Mouse (Mus musculus): Measurements from ENCODE around the gene Mapk12. TPM values are rescaled to one million over a fixed set of nuclear protein-coding genes. Genes with fewer than 3 reads are reported as not detected.

Gene Mapk12
- polyA plus RNA-seq, 1 experiment = 14.6 TPM

GRCm38 (mm10) chr15:89128382-89129350 is 11.8 kb downstream of the Mapk12 start, which contains the start of gene Hdac10:
Hdac10 (minus strand) TSS chr15:89128700.
- WGBS = 3% methylated on average over 36 of the region's 36 CpGs
- Histone ChIP-seq H3K27ac (ENCODE audit: control insufficient read depth, insufficient read depth, low read depth, low read length, poor library complexity) (peak within 1 kb of the TSS; percentile 93), H3K4me1 (ENCODE audit: control insufficient read depth, insufficient read depth, low read length) (peaks cover 23% of the 10 kb centered on the region), H3K4me3 (replicated peaks; ENCODE audit: control insufficient read depth, low read depth, low read length) (peak within 1 kb of the TSS; percentile 93)
- TF ChIP-seq CTCF (IDR thresholded peaks at IDR 0.05; ENCODE audit: control insufficient read depth, insufficient read depth, low read length) = peak; percentile 96
- TF ChIP-seq POLR2A (IDR thresholded peaks at IDR 0.05; ENCODE audit: borderline replicate concordance, control insufficient read depth, low read depth, low read length) = peak; percentile 48; the same call in 1 of the 2 replicates

GRCm38 (mm10) chr15:89127364-89127940 is 13.1 kb downstream of the Mapk12 start:
- TF ChIP-seq POLR2A (IDR thresholded peaks at IDR 0.05; ENCODE audit: borderline replicate concordance, control insufficient read depth, low read depth, low read length) (no peak), CTCF (IDR thresholded peaks at IDR 0.05; ENCODE audit: control insufficient read depth, insufficient read depth, low read length) (no peak)
- 61% methylated on average over 8 of the region's 8 CpGs for WGBS
- Histone ChIP-seq H3K27ac (ENCODE audit: control insufficient read depth, insufficient read depth, low read depth, low read length, poor library complexity) (no peak overlapping the region), H3K4me1 (ENCODE audit: control insufficient read depth, insufficient read depth, low read length) (peaks cover 23% of the 10 kb centered on the region), H3K4me3 (replicated peaks; ENCODE audit: control insufficient read depth, low read depth, low read length) (no peak overlapping the region)

- WGBS = 82% methylated on average over 8 of the region's 8 CpGs
- peaks cover 20% of the 10 kb centered on the region for H3K4me1 ChIP-seq (ENCODE audit: control insufficient read depth, insufficient read depth, low read length)
- TF ChIP-seq POLR2A (IDR thresholded peaks at IDR 0.05; ENCODE audit: borderline replicate concordance, control insufficient read depth, low read depth, low read length) = no peak
- no peak for TF ChIP-seq CTCF (IDR thresholded peaks at IDR 0.05; ENCODE audit: control insufficient read depth, insufficient read depth, low read length)
- no peak overlapping the region for H3K4me3 ChIP-seq (replicated peaks; ENCODE audit: control insufficient read depth, low read depth, low read length)
- no peak overlapping the region for H3K27ac ChIP-seq (ENCODE audit: control insufficient read depth, insufficient read depth, low read depth, low read length, poor library complexity)
Measured at GRCm38 (mm10) chr15:89126622-89127021, 13.9 kb downstream of the Mapk12 start.

GRCm38 (mm10) chr15:89125351-89125750 is 15.2 kb downstream of the Mapk12 start:
- WGBS = 88% methylated on average over 9 of the region's 9 CpGs
- Histone ChIP-seq H3K4me1 (ENCODE audit: control insufficient read depth, insufficient read depth, low read length) (peaks cover 13% of the 10 kb centered on the region), H3K4me3 (replicated peaks; ENCODE audit: control insufficient read depth, low read depth, low read length) (no peak overlapping the region), H3K27ac (ENCODE audit: control insufficient read depth, insufficient read depth, low read depth, low read length, poor library complexity) (no peak overlapping the region)
- TF ChIP-seq CTCF (IDR thresholded peaks at IDR 0.05; ENCODE audit: control insufficient read depth, insufficient read depth, low read length) (no peak), POLR2A (IDR thresholded peaks at IDR 0.05; ENCODE audit: borderline replicate concordance, control insufficient read depth, low read depth, low read length) (no peak)

GRCm38 (mm10) chr15:89124312-89124711 is 16.2 kb downstream of the Mapk12 start:
- Histone ChIP-seq H3K4me1 (ENCODE audit: control insufficient read depth, insufficient read depth, low read length) (peaks cover 6% of the 10 kb centered on the region; the same call in 1 of the 2 replicates), H3K27ac (ENCODE audit: control insufficient read depth, insufficient read depth, low read depth, low read length, poor library complexity) (no peak overlapping the region), H3K4me3 (replicated peaks; ENCODE audit: control insufficient read depth, low read depth, low read length) (no peak overlapping the region)
- TF ChIP-seq CTCF (IDR thresholded peaks at IDR 0.05; ENCODE audit: control insufficient read depth, insufficient read depth, low read length) = no peak
- no peak for TF ChIP-seq POLR2A (IDR thresholded peaks at IDR 0.05; ENCODE audit: borderline replicate concordance, control insufficient read depth, low read depth, low read length)
- WGBS = 91% methylated on average over 3 of the region's 3 CpGs

GRCm38 (mm10) chr15:89123595-89123994 is 16.9 kb downstream of the Mapk12 start:
- Histone ChIP-seq H3K27ac (ENCODE audit: control insufficient read depth, insufficient read depth, low read depth, low read length, poor library complexity) (no peak overlapping the region), H3K4me1 (ENCODE audit: control insufficient read depth, insufficient read depth, low read length) (peaks cover 5% of the 10 kb centered on the region; the same call in 1 of the 2 replicates), H3K4me3 (replicated peaks; ENCODE audit: control insufficient read depth, low read depth, low read length) (peak overlapping the region; percentile 86)
- TF ChIP-seq POLR2A (IDR thresholded peaks at IDR 0.05; ENCODE audit: borderline replicate concordance, control insufficient read depth, low read depth, low read length) = no peak
- TF ChIP-seq CTCF (IDR thresholded peaks at IDR 0.05; ENCODE audit: control insufficient read depth, insufficient read depth, low read length) = no peak
- 73% methylated on average over 11 of the region's 11 CpGs for WGBS

- Histone ChIP-seq H3K4me3 (replicated peaks; ENCODE audit: control insufficient read depth, low read depth, low read length) (peak within 1 kb of the TSS; percentile 86), H3K4me1 (ENCODE audit: control insufficient read depth, insufficient read depth, low read length) (peaks cover 5% of the 10 kb centered on the region; the same call in 1 of the 2 replicates), H3K27ac (ENCODE audit: control insufficient read depth, insufficient read depth, low read depth, low read length, poor library complexity) (peak within 1 kb of the TSS; percentile 17)
- TF ChIP-seq POLR2A (IDR thresholded peaks at IDR 0.05; ENCODE audit: borderline replicate concordance, control insufficient read depth, low read depth, low read length) (peak; percentile 82; the same call in 1 of the 2 replicates), CTCF (IDR thresholded peaks at IDR 0.05; ENCODE audit: control insufficient read depth, insufficient read depth, low read length) (no peak)
- WGBS = under 1% methylated on average over 47 of the region's 47 CpGs
Measured at GRCm38 (mm10) chr15:89122649-89123366, 17.7 kb downstream of the Mapk12 start, which contains the start of gene Tubgcp6. Tubgcp6 (minus strand) TSS chr15:89123112.
